Mouse (Mus musculus) thymus, adult 2 months (tissue): ENCODE measurements around the gene Meis2.

Experiments
- CTCF ChIP-seq: fragments of 200-500 bp; IDR thresholded peaks from 2 replicates; pipeline ENCODE4 v1.5.1; 2012; ENCODE audit warnings: mild to moderate bottlenecking, control low read depth, low read length, moderate library complexity, borderline replicate concordance; ENCODE audit not compliant: control insufficient read depth, poor library complexity, insufficient read depth; ENCODE audit errors: extremely low read depth
- POLR2A ChIP-seq: fragments of 200-500 bp; IDR thresholded peaks from 2 replicates; pipeline ENCODE4 v1.6.1; 2012; ENCODE audit warnings: mild to moderate bottlenecking, low read length, control low read depth, moderate library complexity; ENCODE audit not compliant: control insufficient read depth, poor library complexity, insufficient read depth; ENCODE audit errors: extremely low read depth

DNA sequence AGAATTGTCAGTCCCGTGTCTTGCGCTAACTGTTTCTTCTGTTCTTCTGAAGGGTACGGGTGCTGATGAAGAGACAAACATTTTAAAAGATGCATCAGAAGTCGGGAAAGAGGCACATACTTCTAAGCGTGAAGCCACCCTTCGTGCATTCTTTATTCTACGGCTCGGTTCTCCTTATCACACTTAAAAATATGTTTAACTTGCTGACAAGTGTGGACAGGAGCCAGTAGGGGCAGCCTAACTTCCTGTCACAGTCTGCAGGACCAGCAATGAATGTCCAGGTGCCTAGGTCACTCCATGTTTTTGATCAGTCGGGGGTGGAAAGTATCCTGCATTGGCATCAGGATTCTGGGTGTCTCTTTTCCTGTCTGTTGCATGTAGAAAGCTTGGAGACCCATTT is 144.0 kb downstream of the Meis2 start:
- TF ChIP-seq CTCF (no peak), POLR2A (no peak)
